Mouse (Mus musculus) v-Abl transformed pro-B cells (cell line): ENCODE measurements around the gene Unc5b.

Source experiments
- in situ Hi-C, 2 experiments: fragments of 400-800 bp; cut with MboI; formaldehyde crosslinking; loops; one replicate each; pipeline ENCODE4 v1.15.1; 2025; ENCODE audit not compliant: unreplicated experiment in 2 of 2

Unc5b gene

GRCm38 (mm10) chr10:60735737-60736136 lies 95.6 kb downstream of the Unc5b start:
- in situ Hi-C loops = loop anchor here in 1 of 2 experiments (25.0 kb wide), 1 partner anchor 598 kb away; no protein-coding TSS in a partner anchor

DNA sequence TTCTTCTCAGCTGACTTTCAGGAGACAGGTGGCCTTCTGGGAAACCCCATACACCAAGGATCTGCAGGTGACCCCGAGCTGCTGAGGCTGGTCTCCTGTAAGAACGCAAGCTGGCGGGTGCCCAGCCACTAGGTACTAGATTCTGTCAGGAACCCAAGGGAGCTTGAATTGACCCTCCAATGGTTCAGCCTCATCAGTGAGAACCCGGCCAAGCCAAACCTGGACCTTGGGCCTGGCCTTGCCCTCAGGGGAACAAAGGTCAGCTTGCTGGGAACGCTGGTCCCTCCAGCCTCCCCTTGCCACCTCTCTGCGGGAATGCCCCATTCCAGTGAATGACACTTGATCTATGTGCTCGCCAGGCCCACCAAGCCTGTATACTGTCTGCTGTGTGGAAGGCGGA lies 97.9 kb downstream of the Unc5b start:
- in situ Hi-C loops = loop anchor here in 1 of 2 experiments (25.0 kb wide), 1 partner anchor 596 kb away; no protein-coding TSS in a partner anchor

- in situ Hi-C loops = loop anchor here in 1 of 2 experiments (25.0 kb wide), 1 partner anchor 595 kb away; no protein-coding TSS in a partner anchor
Measured at GRCm38 (mm10) chr10:60732397-60732861, 99.0 kb downstream of the Unc5b start.

DNA sequence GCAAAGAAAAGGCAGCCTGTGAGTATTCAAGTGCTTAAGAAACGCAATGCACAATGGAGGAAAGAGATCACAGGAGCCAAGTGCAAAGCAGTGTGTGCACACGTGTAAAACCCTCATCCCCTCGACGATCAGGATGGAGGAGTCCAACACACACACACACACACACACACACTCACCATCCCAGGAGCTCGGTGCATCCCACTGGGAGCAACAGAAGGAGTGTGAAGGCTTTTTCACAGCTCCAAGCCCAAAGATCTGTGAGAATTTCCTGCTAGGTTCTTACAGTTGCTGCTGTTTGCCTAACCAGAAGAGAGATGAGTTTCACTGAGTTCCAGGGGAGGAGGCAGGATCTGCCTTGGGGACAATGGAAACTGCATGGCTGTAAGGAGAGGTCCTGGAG lies 99.6 kb downstream of the Unc5b start:
- in situ Hi-C loops = loop anchor here in 1 of 2 experiments (25.0 kb wide), 1 partner anchor 594 kb away; no protein-coding TSS in a partner anchor

- in situ Hi-C loops = loop anchor here in 1 of 2 experiments (25.0 kb wide), 1 partner anchor 590 kb away; no protein-coding TSS in a partner anchor
Measured at GRCm38 (mm10) chr10:60727301-60727700, 104.1 kb downstream of the Unc5b start.

GRCm38 (mm10) chr10:60726896-60727295 lies 104.5 kb downstream of the Unc5b start:
- in situ Hi-C loops = loop anchor here in 1 of 2 experiments (25.0 kb wide), 1 partner anchor 590 kb away; no protein-coding TSS in a partner anchor

DNA sequence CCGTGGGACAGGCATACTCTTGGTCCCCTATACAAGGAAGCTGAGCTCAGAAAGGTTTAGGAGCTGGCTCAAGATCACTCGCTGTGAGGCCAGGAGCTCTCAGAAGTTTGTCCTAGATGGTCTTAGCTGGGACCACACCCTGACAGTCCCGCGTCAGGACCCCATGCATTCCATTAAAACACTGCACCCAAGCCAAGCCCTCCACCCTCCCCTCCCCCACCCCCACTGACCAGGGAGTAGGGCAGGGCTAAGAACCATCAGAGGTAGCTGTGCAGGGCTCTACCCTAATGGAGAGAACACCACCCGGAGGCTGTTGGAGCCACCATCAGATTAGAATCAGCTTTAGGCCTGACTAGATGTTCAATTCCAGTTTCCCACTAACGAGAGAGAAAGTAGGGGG lies 106.9 kb downstream of the Unc5b start:
- in situ Hi-C loops = no loop called here

- in situ Hi-C loops = no loop called here
Measured at GRCm38 (mm10) chr10:60723345-60723744, 108.0 kb downstream of the Unc5b start.

DNA sequence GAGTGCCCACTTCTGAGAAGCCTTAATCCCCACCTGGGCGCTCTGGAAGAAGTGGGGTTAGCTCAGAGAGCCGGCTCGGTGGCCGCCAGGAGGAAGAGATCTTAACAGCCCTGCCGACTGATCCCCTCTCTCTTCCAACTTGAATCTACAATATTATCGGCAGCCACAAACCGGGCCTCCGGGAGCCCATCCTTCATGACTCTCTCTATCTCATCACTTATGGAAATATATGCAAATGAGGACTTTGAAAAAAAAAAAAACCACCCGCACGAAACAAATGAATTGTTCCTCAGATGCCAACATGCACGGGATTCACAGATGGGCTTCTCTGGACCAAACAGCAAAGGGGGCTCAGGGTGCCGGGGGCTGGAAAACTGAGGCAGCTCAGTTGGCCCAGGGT lies 109.7 kb downstream of the Unc5b start:
- in situ Hi-C loops = no loop called here

DNA sequence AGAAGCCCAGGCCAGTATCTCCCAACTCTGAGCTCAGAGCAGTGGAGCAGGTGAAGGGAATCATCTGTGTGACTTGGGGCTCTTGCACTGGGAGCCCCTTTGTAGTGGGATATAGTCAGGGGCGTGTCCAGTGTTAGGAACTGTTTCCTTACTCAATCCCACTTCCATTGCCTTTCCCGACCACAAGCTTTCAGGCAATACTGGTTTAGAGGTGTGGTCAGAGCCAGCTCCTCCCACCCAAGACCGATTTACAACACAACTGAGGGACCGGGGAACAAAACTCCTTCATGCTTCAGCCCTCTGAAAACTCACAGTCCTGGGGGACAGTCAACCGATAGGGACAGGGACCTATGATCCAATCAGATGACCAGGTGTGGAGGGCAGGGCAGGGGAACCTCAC lies 110.9 kb downstream of the Unc5b start:
- in situ Hi-C loops = no loop called here

GRCm38 (mm10) chr10:60718491-60718890 lies 112.9 kb downstream of the Unc5b start:
- in situ Hi-C loops = no loop called here

- in situ Hi-C loops = no loop called here
Measured at GRCm38 (mm10) chr10:60716449-60716848, 114.9 kb downstream of the Unc5b start.
